Mouse (Mus musculus) layer of hippocampus, adult 9-10 months (tissue): Measurements from ENCODE around the gene Mllt6.

Experiments
- DNase-seq: peaks from one replicate; pipeline ENCODE4 v3.0.0; 2022; ENCODE audit warnings: low spot score

Gene Mllt6

DNA sequence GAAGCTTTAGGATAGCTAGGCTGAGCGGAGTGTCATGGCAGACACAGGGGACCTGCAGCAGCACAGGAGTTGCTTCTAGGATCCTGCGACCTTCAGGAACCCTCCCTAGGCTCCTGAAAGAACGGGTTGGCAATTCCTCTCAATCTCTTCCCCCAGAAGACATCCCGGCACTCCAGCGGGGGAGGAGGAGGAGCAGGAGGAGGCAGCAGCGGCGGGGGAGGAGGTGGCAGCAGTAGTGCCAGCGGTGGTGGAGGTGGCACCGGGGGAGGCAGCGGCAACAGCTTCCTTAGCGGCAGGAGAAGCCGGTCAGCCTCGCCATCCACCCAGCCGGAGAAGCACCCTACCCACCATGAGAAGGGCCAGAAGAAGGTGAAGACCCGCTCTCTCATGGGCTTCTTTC lies 6.1 kb downstream of the Mllt6 start:
- no peak for DNase-seq

DNA sequence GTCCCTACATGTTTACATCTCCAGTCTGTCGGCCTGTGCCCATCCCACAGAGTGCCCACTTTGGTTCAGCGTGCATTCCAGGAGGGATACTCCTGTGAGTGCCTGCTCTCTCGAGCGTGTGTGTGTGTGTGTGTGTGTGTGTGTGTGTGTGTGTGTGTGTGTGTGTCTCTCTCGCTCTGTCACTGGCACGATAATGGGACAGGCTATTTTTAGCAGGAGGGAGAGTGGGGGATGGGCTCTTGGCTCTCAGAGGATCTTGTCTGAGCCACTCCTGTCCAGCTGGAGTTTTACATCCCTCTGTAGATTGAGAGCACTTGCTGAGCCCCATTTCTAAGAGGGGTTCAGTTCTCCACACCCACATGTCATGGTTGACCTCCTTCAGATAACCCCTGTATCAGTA lies 6.6 kb downstream of the Mllt6 start:
- no peak for DNase-seq

DNA sequence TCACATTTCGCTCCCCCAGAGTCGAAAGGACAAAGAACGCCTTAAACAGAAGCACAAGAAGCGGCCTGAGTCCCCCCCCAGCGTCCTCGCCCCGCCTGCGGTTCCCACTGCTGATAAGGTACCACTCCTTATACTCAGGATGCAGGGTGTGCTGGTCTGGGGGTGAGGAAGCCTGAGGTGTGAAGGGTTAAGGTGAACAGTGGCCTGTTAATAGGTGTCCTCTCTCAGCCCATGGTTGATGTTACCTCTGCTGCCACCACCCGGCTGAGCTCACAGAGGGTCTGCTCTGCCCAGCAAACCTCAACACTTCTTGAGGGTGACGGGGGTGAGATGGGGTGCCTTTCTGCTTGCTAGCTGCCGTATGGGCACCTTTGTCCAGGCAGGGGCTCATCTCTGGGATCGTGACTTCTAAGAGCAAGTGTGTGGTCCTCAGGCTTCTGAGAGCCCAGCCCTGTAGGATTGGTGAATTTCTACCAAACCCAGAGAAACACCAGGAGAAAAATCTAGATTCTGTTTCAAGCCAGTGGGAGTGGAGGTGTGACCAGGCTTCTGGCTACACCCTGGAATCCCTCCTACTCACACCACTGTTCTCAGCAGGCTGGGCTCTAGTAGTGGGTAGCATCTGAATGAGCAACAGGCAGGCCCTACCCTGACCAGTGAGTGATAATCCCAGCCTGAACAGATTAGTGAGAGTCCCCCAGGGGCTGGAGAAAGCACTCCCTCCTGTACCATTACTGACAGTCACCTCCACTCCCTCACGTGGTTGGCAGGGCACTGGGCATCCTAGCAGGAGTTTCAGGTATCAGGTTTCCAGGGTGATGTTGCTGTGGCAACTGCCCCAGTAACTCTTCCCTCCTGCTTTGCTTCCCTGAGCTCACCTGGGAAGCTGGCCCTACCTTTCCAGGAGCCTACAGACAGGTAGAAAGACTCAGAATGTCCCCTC lies 7.3 kb downstream of the Mllt6 start:
- no peak for DNase-seq

DNA sequence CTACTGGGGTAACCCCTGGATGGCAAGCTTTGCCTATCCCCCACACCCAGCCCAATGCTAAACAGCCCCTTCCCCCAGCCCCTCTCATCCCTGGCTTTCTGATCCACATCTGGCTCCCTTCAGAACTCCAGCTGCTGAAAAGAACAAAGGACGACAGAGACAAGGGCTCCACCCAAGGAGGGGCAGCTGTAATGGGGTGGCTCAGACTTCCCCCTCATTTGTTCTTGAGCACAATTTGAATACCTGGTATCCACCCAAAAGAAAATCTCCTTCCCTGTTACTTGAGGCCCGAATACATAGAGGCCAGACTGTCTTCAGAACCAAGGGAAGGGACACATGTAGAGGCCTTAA lies 7.9 kb downstream of the Mllt6 start:
- DNase-seq, result no peak

DNA sequence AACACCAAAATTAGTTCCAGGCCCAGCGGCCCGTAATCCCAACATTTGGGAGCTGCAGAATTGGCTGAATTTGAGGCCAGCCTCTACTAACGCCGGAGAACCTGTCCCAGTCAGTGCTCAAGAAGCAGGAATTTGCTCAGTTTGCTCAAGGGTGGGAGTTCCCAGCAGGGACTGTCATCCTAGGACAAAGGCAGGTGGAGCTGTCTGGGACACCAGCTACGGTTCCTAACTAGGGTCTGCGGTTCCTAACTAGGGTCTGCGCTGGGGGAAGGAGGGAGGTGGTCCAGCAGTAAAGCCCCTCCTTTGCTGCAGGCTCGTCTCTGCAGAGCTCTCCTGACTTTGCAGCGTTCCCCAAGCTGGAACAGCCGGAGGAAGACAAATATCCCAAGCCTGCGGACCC lies 9.9 kb downstream of the Mllt6 start:
- DNase-seq, result no peak

DNA sequence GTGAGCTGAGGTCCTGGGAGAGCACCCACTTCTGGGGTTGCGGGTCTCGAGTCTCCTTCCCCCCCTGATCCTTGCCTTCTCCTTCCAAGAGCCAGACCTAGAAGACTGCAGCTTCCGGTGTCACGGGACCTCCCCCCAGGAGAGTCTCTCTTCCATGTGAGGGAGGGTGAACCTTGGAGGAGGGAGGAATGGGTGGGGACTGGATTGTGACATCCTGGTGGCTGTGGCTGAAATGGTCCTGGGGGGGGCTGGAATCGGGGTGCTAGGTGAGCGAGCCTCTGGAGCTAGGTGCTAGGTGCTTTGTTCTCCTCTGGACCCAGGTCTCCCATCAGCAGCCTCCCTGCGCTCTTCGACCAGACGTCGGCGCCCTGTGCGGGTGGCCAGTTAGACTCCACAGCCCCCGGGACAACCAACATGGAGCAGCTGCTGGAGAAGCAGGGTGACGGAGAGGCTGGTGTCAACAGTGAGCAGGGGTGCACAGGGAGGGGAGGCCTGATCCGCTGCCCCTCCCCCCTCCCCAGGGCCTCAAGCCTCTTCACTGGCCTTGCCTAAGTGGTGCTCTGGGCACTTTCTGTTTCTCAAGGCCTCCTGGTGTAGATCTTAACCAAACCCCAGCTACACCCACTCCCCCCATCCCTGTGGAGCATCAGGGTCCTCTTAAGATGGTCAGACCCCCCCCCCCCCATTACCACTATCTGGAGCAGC lies 13.0 kb downstream of the Mllt6 start:
- no peak for DNase-seq

DNA sequence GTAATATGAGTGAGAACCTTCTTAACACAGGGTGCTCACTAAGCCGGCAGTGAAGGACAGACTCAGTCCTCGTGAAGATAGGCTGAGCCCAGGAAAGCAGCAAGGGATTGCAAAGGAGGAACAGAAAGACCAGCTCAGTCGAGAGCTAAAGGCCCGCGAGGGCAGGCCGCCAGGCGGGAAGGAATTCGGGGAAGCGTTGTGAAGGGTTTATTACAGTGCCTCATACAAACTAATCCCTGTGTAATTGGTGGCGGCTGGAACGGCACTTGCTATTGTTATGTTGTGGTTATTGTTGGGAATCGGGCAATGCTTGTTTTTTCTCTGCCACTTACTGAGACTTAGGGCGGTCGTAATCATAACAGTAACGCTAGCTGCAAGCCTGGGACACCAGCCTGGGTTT lies 14.2 kb downstream of the Mllt6 start:
- no peak for DNase-seq

DNA sequence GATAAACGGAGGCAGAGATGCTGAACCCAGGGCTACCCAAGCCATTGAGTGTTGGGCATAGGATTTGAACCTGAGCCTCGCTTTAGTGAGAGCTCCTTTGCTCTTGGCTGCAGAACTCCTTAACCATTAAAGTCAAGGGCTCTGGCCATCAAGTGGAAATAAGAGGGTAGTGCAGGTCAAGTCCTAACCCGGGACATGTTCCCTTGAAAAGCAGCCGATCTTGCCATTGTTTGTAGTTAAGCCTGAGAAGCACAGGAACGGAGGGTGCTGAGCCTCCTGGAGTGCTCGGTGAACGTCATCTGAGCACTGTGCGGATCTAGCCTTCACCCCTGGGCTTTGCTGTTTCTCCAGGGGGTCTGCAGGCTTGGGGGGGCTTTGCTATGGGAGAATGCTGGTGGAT lies 14.6 kb downstream of the Mllt6 start:
- DNase-seq, result no peak

DNA sequence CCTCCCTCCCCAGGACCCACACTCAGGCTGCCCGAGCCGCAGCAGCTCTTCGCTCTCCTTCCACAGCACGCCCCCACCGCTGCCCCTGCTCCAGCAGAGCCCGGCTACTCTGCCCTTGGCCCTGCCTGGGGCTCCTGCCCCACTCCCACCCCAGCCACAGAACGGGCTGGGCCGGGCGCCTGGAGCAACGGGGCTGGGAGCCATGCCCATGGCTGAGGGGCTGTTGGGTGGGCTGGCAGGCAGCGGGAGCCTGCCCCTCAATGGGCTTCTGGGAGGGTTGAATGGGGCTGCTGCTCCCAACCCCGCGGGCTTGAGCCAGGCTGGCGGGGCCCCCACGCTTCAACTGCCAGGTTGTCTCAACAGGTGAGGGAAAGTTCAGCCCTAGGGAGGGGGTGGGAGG lies 15.1 kb downstream of the Mllt6 start:
- no peak for DNase-seq

DNA sequence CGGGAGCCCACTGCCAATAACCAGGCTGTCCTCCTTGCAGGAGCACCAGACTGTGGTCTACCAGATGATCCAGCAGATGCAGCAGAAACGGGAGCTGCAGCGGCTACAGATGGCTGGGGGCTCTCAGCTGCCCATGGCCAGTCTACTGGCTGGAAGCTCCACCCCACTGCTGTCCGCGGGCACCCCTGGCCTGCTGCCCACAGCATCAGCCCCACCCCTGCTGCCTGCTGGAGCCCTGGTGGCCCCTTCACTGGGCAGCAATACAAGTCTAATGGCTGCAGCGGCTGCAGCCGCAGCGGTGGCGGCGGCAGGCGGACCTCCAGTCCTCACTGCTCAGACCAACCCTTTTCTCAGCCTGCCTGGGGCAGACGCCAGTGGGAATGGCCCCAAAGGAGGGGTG lies 17.2 kb downstream of the Mllt6 start:
- no peak for DNase-seq

DNA sequence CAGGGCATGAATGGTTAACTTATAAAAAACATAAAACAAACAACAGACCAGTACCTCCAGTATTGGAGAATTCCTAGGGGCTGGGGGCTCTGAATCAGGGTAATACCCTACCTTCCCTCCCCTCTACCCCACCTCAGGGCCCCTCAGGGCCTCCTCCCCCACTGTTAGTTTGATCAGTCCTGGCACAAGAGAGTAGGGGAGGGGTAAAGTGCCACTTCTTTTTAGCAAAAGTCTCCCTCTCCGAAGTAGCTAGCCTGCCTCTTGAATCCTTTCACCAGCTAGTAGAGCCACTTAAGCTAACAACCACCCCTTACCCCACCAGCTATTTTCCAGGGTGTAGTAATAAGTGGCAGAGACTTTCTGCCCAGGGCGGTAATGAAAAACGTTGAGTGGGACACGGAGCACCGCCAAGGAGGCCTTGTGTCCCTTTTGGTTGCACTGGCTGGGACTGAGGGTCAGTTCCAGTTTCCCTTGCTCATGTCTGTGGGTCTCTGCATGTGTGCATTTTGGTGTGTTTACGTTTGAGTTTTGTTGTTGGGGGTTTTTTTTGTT lies 19.4 kb downstream of the Mllt6 start:
- no peak for DNase-seq

DNA sequence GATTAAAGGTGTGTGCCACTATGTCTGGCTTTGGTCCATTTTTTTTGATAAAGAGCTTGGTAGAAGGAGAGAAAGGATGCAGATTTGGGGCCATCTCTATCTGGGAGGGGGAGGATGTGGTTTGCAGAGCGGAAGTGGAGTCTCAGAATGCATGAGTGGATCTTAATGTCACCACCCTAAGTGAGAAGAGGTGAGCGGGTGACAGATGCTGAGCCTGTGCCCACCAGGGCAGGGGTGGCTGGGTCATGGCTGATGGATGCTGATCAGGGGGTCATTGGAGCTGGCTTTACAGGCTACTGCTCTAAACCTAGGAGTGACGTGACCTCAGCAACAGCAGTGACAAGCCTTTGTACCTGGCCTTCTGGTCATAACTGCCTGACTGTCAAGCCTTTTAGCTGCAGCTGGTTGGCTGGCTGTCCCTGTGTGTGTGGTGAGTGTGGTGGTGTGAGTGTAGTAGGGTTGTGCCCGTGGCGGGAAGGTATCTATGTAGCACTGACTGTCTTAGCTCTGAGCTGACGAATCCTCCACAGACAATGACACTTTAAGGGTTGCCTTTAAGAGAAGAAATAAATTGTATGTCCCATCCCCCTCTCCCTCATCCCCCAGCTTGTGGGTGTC lies 21.0 kb downstream of the Mllt6 start:
- no peak for DNase-seq

DNA sequence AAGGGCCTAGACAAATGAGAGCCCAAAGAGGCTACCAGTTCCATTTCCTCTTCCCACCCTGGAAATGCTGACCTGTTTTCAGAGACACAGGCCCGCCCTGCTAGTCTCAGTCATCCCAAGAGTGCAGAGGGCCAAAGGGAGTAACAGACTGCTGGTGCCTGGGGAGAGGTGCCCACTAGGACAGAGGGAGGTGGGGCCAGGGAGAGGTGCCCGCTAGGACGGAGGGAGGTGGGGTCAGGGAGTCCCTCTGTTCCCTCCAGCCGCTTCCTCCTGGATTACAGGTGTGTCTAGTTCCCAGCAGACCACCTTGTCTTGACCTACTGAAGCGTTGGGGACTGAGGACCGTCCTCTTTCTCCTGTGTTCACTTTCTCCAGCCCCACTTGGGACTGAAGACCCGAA lies 21.6 kb downstream of the Mllt6 start:
- no peak for DNase-seq

DNA sequence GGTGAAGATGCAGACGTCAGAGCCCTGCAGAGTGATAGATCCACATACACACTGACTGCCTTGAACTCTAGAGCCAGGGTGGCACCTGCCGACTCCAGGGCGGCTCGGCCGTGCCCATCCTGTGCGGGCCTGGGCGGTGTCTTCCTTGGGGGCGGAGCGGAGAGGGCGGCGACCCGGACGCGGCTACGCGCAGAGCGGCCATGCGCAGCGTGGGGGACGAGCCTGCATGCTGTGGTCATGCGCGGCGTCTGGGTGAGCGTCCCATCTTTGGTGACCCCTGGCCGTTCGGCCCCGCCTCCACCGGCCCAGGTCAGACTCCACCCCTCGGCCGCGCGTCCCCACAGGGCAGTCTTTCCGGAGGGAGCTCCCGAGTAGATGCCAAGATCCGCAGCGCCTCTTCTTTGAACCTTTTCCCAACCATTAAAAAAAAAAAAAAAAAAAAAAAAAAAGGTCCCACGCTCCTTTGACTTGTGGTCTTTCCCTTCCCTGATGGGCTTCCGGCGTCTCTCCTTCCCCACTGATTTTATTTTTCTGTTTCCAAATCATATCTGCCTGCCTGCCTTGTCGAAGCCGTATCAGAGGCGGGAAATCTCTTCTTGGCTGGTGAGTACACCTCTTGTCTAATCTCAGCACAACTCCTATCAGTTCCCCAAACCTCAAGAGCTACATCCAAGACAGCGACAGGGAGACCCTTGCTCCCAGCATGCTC lies 22.6 kb downstream of the Mllt6 start, which contains the start of gene Cisd3:
Cisd3 (plus strand) TSS at position 214 of the 709 bp plus-strand sequence.
- DNase-seq, result peak; percentile 48

DNA sequence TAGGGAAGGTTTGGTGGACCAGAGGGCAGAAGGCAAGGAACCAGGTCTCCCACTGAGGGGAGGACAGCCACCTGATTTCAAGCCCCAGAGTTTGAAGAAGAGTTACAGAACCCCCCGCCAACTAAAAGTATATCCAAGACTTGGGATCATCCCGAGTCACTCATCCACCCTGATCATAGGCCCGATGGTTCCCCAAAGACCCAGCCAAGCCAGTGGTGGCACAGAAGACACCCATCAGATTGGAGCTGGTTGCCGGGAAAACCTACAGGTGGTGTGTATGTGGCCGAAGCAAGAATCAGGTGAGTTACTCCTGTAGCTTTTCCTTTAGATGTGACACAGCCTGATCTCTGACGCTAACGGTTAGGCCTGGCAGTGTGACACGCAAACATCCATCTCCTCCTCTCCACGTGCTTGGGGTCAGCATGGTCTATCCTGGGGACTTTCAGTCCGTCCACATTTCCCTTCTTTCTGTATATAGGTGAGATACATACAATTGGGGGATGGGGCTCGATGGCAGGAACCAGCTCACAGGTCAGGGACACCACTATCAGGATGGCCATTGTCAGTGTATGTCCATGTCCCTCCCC lies 23.2 kb downstream of the Mllt6 start:
- no peak for DNase-seq

DNA sequence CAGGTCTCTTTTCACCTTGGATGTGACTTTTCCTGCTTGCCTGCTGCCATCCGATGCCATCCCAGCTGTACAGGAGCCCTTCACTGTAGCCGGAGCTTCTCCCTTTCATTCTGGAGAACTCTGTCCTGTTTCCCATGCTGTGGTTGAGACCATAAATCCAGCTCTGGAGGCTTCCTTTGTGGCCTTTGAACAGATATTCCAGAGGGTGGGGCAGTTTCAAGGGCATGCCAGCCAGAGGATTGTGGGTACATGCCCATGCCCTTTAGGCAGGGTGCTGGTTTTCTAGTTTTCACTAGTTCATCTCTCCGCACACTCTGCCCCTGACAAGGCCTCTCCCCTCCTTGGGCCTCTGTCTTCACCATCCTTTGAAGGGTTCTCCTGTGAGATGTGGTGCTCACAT lies 23.8 kb downstream of the Mllt6 start:
- no peak for DNase-seq

DNA sequence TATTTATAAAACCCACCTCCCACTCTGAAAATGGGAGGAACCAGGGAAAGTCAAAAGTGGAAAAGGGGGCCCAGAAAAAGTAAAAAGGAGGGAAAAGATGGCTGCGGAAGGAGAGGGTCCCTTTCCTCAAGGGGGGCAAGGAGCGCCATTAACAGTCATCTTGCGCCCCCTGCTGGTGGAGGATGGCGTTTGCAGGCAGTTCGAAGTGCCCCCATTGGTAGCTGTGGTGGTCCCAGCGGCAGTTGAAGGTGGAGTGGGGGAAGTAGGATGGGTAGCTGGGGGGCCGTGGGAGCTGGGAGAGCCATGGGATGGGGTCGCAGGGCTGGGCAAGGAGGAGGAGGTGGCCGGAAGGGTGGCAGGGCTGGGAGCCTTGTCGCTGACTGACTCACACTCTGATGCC lies 26.6 kb downstream of the Mllt6 start:
- DNase-seq, result no peak

DNA sequence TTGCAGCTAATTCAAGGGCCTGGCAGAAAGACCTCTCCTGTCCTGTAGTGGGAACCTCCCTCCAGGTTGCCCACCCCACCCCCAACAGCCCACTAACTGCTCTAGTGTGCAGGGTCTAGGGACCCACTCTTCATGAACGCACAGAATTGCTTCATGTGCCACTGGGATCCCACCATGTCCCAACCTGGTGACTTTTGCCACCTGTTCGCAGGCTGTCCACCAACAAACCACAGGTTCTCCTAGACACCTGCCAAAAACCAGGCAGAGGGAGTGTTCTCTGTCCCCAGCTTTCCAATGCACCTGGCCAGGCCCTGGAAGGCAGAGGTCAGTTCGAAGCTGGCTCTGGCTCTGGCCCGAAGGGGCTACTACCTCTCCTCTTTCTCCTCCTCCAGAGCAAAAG lies 31.2 kb downstream of the Mllt6 start:
- no peak for DNase-seq

DNA sequence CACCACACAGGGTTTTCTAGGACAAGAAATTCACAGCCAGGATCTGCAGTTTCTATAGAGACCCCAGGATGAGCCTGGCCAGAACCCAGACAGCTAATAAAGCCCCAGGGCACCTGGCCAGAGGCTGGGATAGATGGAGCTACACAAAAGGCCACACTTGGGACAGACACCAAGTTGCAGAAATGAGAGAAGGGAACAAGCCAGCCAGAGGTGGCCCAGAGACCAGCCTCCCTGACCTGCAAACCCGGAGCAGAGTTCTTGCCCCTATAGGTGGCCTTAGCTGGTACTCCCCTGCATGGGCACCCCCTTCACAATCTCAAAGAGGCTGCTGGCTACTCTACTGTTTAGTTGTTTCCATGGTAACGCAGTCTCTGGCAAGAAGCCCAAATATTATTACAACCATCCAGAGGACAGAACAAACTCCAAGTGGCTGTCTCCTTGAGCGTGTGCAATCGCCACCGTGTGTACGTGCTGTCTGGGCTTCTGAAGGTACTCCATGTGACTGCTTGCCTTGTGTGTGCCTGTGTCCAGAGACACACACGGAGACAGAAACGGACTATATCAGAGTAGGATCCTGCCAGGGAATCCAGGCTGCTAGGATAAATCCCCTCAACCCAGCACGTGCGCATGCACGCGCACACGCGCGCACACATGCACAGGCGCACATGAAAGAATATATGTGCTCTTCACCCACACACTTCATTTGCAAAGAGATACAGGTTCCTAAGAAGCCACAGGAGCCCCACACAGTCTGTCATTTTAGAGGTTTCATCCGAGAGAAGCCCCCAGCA lies 31.9 kb downstream of the Mllt6 start:
- no peak for DNase-seq

DNA sequence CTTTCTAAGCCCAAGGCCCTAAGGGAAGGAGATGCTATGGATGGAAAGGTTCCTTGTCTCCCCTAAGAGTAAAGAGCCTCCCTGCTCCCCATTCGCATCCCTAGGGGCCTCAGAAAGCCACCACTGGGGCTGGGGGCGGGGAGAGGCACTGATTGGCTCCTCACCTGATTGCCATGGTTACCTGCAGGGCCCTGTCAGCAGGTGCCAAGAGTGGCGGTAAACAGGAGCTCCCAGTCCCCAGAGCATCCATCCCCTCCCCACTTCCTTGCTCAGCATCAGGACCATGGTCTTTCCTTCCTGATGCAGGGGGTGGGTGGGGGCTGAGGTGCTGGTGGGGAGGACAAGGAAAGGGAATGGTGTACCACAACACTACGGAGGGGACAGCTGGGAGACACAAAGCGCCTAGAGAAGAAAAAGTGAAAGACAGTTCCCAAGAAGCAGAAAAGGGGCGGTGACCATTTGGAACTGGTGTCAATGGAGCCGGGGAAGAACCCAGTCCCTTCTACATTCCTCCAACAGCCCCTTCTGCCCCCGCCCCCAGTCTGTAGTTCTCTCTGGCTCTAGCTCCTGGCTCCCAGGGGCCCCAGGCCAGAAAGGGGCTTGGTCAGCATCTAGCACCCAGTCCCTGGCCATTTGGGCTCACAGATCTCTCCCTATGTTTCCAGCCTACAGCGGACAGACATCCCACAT lies 32.6 kb downstream of the Mllt6 start:
- no peak for DNase-seq
